Mouse (Mus musculus): ENCODE measurements around the gene Cdc42ep3. TPM values are rescaled to one million over a fixed set of nuclear protein-coding genes. Genes with fewer than 3 reads are reported as not detected.

The Cdc42ep3 gene
- polyA plus RNA-seq, 1 experiment from 2014 or later, result 75.5 TPM

DNA sequence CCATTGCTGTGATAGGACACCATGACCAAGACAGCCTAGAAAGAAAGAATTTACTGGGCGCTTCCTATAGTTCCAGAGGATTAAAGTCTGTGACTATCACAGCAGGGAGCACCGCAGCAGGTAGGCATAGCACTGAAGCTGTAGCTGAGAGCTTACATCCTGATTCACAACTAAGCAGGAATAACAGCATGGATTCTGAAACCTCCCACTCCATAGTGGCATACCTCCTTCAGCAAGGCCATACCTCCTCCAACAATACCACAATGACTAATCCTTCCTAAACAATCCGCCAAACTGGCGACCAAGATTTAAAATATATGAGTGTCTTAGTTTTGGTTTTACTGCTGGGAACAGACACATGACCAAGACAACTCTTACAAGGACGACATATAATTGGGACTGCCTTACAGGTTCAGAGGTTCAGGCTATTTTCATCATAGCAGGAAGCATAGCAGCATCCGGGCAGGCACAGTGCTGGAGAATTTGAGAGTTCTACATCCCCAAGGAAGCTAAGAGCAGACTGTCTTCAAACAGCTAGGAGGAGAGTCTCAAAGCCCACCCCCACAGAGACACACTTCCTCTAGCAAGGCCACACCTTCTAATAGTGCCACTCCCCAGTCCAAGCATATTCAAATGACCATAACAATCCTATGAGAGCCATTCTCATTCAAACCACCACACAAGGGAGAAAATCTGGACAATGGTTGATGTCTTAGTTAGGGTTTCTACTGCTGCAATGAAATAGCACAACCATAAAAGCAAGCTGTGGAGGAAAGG, 21.7 kb upstream of the Cdc42ep3 start:
- WGBS, result 62% methylated on average over 6 of the region's 6 CpGs
- no peak overlapping the region for H3K9ac ChIP-seq (replicated peaks; ENCODE audit: low read depth, low read length)

GRCm38 (mm10) chr17:79372973-79373372, 18.1 kb upstream of the Cdc42ep3 start:
- Histone ChIP-seq H3K9ac (replicated peaks; ENCODE audit: low read depth, low read length) (no peak overlapping the region), H3K36me3 (ENCODE audit: control insufficient read depth, insufficient read depth, low read length) (no peaks in the 10 kb centered on the region), H3K4me2 (replicated peaks; ENCODE audit: low read depth, low read length) (no peak overlapping the region), H3K4me3 (ENCODE audit: low read depth, low read length) (no peak overlapping the region), H3K9me3 (ENCODE audit: control insufficient read depth, low read depth, low read length) (no peaks in the 10 kb centered on the region), H3K27ac (ENCODE audit: low read length) (no peak overlapping the region), H3K27me3 (ENCODE audit: control insufficient read depth, insufficient read depth, low read length) (no peaks in the 10 kb centered on the region), H3K4me1 (ENCODE audit: control insufficient read depth, insufficient read depth, low read length) (no peaks in the 10 kb centered on the region)
- no peak; the same call in 1 of the 2 replicates for ATAC-seq (ENCODE audit: insufficient number of reproducible peaks, insufficient read depth, low FRiP score, low read depth)
- WGBS, result 40% methylated on average over 5 of the region's 5 CpGs

More for the DNA sequence above, 21.7 kb upstream of the Cdc42ep3 start:
- Histone ChIP-seq H3K27ac (ENCODE audit: low read length) (no peak overlapping the region), H3K4me2 (replicated peaks; ENCODE audit: low read depth, low read length) (no peak overlapping the region), H3K4me3 (ENCODE audit: low read depth, low read length) (no peak overlapping the region), H3K36me3 (ENCODE audit: control insufficient read depth, insufficient read depth, low read length) (no peaks in the 10 kb centered on the region), H3K27me3 (ENCODE audit: control insufficient read depth, insufficient read depth, low read length) (no peaks in the 10 kb centered on the region), H3K9me3 (ENCODE audit: control insufficient read depth, low read depth, low read length) (no peaks in the 10 kb centered on the region), H3K4me1 (ENCODE audit: control insufficient read depth, insufficient read depth, low read length) (no peaks in the 10 kb centered on the region)
- ATAC-seq (ENCODE audit: insufficient number of reproducible peaks, insufficient read depth, low FRiP score, low read depth), result no peak

DNA sequence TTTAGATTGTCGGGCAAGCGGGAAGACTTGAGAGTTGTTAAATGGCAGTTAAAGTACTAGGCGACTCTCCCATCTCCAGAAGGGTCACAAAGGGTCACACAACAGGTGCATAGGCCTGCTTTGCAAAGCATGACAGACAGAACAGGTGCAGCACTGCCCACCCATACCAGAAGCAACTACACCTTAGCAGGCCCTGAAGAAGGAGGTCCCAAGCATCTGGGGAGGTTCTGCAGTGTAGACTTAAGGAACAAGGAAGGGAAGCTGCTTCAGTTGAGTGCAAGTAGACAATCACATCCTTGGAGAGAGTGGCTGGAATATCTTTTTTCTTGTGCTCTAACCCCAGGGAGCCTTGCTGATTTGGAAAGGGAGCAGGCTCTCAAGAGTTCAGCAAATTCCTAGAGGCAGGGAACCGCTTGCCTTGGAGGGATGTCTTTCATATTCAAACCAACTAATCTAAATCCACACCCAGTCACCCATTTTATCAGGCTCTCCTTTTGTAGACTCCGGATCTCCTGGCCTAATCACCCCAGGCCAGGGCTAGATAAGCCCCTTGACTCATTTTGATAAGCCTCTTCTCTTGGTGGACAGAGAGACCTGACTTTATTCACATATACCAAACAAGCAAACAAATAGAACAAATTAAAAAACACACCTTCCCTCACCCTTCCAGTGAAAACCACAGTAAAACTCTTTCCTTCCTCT, 10.0 kb upstream of the Cdc42ep3 start:
- Histone ChIP-seq H3K27ac (ENCODE audit: low read length) (no peak overlapping the region), H3K9ac (replicated peaks; ENCODE audit: low read depth, low read length) (no peak overlapping the region), H3K36me3 (ENCODE audit: control insufficient read depth, insufficient read depth, low read length) (no peaks in the 10 kb centered on the region), H3K27me3 (ENCODE audit: control insufficient read depth, insufficient read depth, low read length) (no peaks in the 10 kb centered on the region), H3K4me1 (ENCODE audit: control insufficient read depth, insufficient read depth, low read length) (no peaks in the 10 kb centered on the region), H3K4me2 (replicated peaks; ENCODE audit: low read depth, low read length) (no peak overlapping the region), H3K9me3 (ENCODE audit: control insufficient read depth, low read depth, low read length) (no peaks in the 10 kb centered on the region), H3K4me3 (ENCODE audit: low read depth, low read length) (no peak overlapping the region)
- no peak for ATAC-seq (ENCODE audit: insufficient number of reproducible peaks, insufficient read depth, low FRiP score, low read depth)
- 34% methylated on average over 5 of the region's 5 CpGs for WGBS

GRCm38 (mm10) chr17:79356071-79356601, 1.2 kb upstream of the Cdc42ep3 start:
- 8% methylated on average over 24 of the region's 24 CpGs for WGBS
- H3K27ac ChIP-seq (ENCODE audit: low read length), result peak overlapping the region; percentile 81; the same call in 1 of the 2 replicates
- ATAC-seq (ENCODE audit: insufficient number of reproducible peaks, insufficient read depth, low FRiP score, low read depth), result 0 out of 2 replicates have a peak, but pooled peaks have one; percentile 19

DNA sequence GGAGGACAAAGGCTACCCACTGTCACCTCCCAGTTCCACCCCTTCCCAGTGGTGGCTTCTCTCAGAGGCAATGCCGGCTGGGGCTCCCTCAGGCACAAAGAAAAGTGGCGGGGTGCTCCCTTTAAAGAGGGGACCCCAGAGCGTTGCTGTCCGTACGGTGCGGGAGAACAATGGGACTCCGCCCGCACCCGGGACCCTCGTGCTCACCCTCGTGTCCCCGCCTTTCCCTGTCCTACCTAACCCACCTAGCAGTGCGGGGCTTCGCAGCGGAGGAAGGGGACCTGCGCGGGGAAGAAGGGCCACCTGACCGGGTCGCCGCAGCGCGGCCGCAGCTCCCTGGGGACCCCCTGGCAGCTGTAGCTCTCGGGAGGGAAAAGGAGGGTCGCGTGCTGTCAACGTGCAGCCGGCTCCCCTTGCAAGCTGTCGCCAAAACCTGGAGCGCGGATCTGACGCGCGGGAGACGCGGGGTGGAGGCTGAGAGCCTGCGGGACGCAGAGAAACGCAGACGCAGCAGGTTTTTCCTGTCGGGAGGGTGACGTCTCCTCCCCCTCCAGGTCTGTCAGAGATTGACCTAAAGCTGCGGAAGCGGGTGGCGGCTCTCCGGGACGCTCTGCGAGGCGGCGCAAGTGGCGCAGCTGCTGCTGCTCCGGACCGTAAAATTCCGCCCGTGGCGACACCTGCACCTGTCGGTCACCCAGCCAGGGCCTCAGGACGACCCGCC, 540 bp upstream of the Cdc42ep3 start:
- H3K9me3 ChIP-seq (ENCODE audit: control insufficient read depth, low read depth, low read length), result no peaks in the 10 kb centered on the region
- peak overlapping the region; percentile 77 for H3K9ac ChIP-seq (replicated peaks; ENCODE audit: low read depth, low read length)
- H3K27ac ChIP-seq (ENCODE audit: low read length), result peak overlapping the region; percentile 81; the same call in 1 of the 2 replicates
- 0% methylated on average over 59 of the region's 59 CpGs for WGBS
- peaks cover 18% of the 10 kb centered on the region for H3K4me1 ChIP-seq (ENCODE audit: control insufficient read depth, insufficient read depth, low read length)
- H3K36me3 ChIP-seq (ENCODE audit: control insufficient read depth, insufficient read depth, low read length), result no peaks in the 10 kb centered on the region
- H3K27me3 ChIP-seq (ENCODE audit: control insufficient read depth, insufficient read depth, low read length), result no peaks in the 10 kb centered on the region
- peak overlapping the region; percentile 79 for H3K4me3 ChIP-seq (ENCODE audit: low read depth, low read length)
- peak; percentile 59 for ATAC-seq (ENCODE audit: insufficient number of reproducible peaks, insufficient read depth, low FRiP score, low read depth)
- peak overlapping the region; percentile 99 for H3K4me2 ChIP-seq (replicated peaks; ENCODE audit: low read depth, low read length)

More at GRCm38 (mm10) chr17:79356071-79356601, 1.2 kb upstream of the Cdc42ep3 start:
- H3K4me3 ChIP-seq (ENCODE audit: low read depth, low read length), result peak overlapping the region; percentile 79
- no peaks in the 10 kb centered on the region for H3K27me3 ChIP-seq (ENCODE audit: control insufficient read depth, insufficient read depth, low read length)
- H3K4me1 ChIP-seq (ENCODE audit: control insufficient read depth, insufficient read depth, low read length), result peaks cover 12% of the 10 kb centered on the region
- peak overlapping the region; percentile 77; the same call in 1 of the 2 replicates for H3K9ac ChIP-seq (replicated peaks; ENCODE audit: low read depth, low read length)
- H3K36me3 ChIP-seq (ENCODE audit: control insufficient read depth, insufficient read depth, low read length), result no peaks in the 10 kb centered on the region
- peak overlapping the region; percentile 99 for H3K4me2 ChIP-seq (replicated peaks; ENCODE audit: low read depth, low read length)
- no peaks in the 10 kb centered on the region for H3K9me3 ChIP-seq (ENCODE audit: control insufficient read depth, low read depth, low read length)

GRCm38 (mm10) chr17:79354174-79354443, 782 bp downstream of the Cdc42ep3 start:
- H3K27me3 ChIP-seq (ENCODE audit: control insufficient read depth, insufficient read depth, low read length), result no peaks in the 10 kb centered on the region
- ATAC-seq (ENCODE audit: insufficient number of reproducible peaks, insufficient read depth, low FRiP score, low read depth), result no peak
- peak overlapping the region; percentile 81; the same call in 1 of the 2 replicates for H3K27ac ChIP-seq (ENCODE audit: low read length)
- peaks cover 18% of the 10 kb centered on the region for H3K4me1 ChIP-seq (ENCODE audit: control insufficient read depth, insufficient read depth, low read length)
- H3K9me3 ChIP-seq (ENCODE audit: control insufficient read depth, low read depth, low read length), result no peaks in the 10 kb centered on the region
- peak overlapping the region; percentile 99 for H3K4me2 ChIP-seq (replicated peaks; ENCODE audit: low read depth, low read length)
- 0% methylated on average over 6 of the region's 6 CpGs for WGBS
- H3K4me3 ChIP-seq (ENCODE audit: low read depth, low read length), result peak overlapping the region; percentile 79
- H3K9ac ChIP-seq (replicated peaks; ENCODE audit: low read depth, low read length), result peak overlapping the region; percentile 77
- peaks cover 2% of the 10 kb centered on the region; the same call in 1 of the 2 replicates for H3K36me3 ChIP-seq (ENCODE audit: control insufficient read depth, insufficient read depth, low read length)

- peak overlapping the region; percentile 99 for H3K4me2 ChIP-seq (replicated peaks; ENCODE audit: low read depth, low read length)
- ATAC-seq (ENCODE audit: insufficient number of reproducible peaks, insufficient read depth, low FRiP score, low read depth), result peak; percentile 31; the same call in 1 of the 2 replicates
These were observed 1.3 kb downstream of the Cdc42ep3 start for GRCm38 (mm10) chr17:79353446-79354173.

More at GRCm38 (mm10) chr17:79353446-79354173, 1.3 kb downstream of the Cdc42ep3 start:
- H3K4me1 ChIP-seq (ENCODE audit: control insufficient read depth, insufficient read depth, low read length), result peaks cover 18% of the 10 kb centered on the region
- 2% methylated on average over 16 of the region's 16 CpGs for WGBS
- H3K27ac ChIP-seq (ENCODE audit: low read length), result peak overlapping the region; percentile 81
- H3K27me3 ChIP-seq (ENCODE audit: control insufficient read depth, insufficient read depth, low read length), result no peaks in the 10 kb centered on the region
- H3K9ac ChIP-seq (replicated peaks; ENCODE audit: low read depth, low read length), result peak overlapping the region; percentile 77
- peak overlapping the region; percentile 79 for H3K4me3 ChIP-seq (ENCODE audit: low read depth, low read length)
- H3K9me3 ChIP-seq (ENCODE audit: control insufficient read depth, low read depth, low read length), result no peaks in the 10 kb centered on the region
- H3K36me3 ChIP-seq (ENCODE audit: control insufficient read depth, insufficient read depth, low read length), result peaks cover 4% of the 10 kb centered on the region; the same call in 1 of the 2 replicates
